In genomic region chr8:61041951-61042350, GRCm38 (mm10) we compare ENCODE assay signal across 8 mouse cellular contexts. TPM values are rescaled to one million over a fixed set of nuclear protein-coding genes. Genes with fewer than 3 reads are reported as not detected.
DNase-seq lines count a peak whose midpoint lies in the region; ATAC-seq and TF ChIP-seq lines count a peak whose summit lies in the region.

No protein-coding gene starts in this region.

- dilution Hi-C loops in CH12.LX (cut with MboI; ENCODE audit: extremely low pct_ligation_motif_present, extremely low pct_unique_long_range_greater_than_20kb, low sequenced_read_pairs): no loop called here

- TF ChIP-seq EP300 in CH12.LX (IDR thresholded peaks at IDR 0.05; ENCODE audit: low read length): no peak

- no peak overlapping the region for H3K27ac ChIP-seq in CH12.LX (ENCODE audit: insufficient read depth, low read depth)
- no peak overlapping the region for H3K27ac ChIP-seq in forebrain, postnatal 0 days (ENCODE audit: low read depth, low read length)
- no peak overlapping the region for H3K27ac ChIP-seq in lung, embryonic 14.5 days (ENCODE audit: low read depth)

- TF ChIP-seq POLR2A in CH12.LX (IDR thresholded peaks at IDR 0.05; ENCODE audit: low read depth, low read length): no peak

- H3K27me3 ChIP-seq in CH12.LX (replicated peaks): no peaks in the 10 kb centered on the region
- no peaks in the 10 kb centered on the region for H3K27me3 ChIP-seq in forebrain, postnatal 0 days (ENCODE audit: insufficient read depth, low read length)
- H3K27me3 ChIP-seq in lung, embryonic 14.5 days (ENCODE audit: insufficient read depth, low read length): no peaks in the 10 kb centered on the region

- ATAC-seq in forebrain, postnatal 0 days: peak; percentile 69; the same call in 1 of the 2 replicates
- no peak for ATAC-seq in lung, embryonic 14.5 days (ENCODE audit: insufficient read depth)

- H3K9ac ChIP-seq in CH12.LX (ENCODE audit: insufficient read depth, low read depth): no peak overlapping the region
- H3K9ac ChIP-seq in forebrain, postnatal 0 days: no peak overlapping the region
- H3K9ac ChIP-seq in lung, embryonic 14.5 days: no peak overlapping the region

- peak; percentile 51 to 86; a peak in 3 of 4 replicates for TF ChIP-seq CTCF in CH12.LX (conservative IDR thresholded peaks at IDR 0.05 in 1 of 2, IDR thresholded peaks at IDR 0.05 in 1 of 2; ENCODE audit: low read depth in 2 of 2, low read length in 2 of 2)
- peak; percentile 84 for TF ChIP-seq CTCF in forebrain, postnatal 0 days (IDR thresholded peaks at IDR 0.05; ENCODE audit: low read depth)
- TF ChIP-seq CTCF in lung, embryonic 14.5 days (IDR thresholded peaks at IDR 0.05; ENCODE audit: low read depth): peak; percentile 79

- peaks cover 0 to 17% of the 10 kb centered on the region in 2 experiments for H3K36me3 ChIP-seq in CH12.LX (replicated peaks in 1 of 2; ENCODE audit: control insufficient read depth in 1 of 2, insufficient read depth in 1 of 2, low read length in 1 of 2)
- H3K36me3 ChIP-seq in forebrain, postnatal 0 days (ENCODE audit: insufficient read depth): no peaks in the 10 kb centered on the region; the same call in 1 of the 2 replicates
- H3K36me3 ChIP-seq in lung, embryonic 14.5 days (ENCODE audit: insufficient read depth): 0 out of 2 replicates have a peak, but pooled peaks cover 5% of the 10 kb centered on the region

- TF ChIP-seq RAD21 in CH12.LX (IDR thresholded peaks at IDR 0.05; ENCODE audit: low read depth, low read length): peak; percentile 80

- H3K9me3 ChIP-seq in CH12.LX (replicated peaks; ENCODE audit: low read length): no peaks in the 10 kb centered on the region
- no peaks in the 10 kb centered on the region for H3K9me3 ChIP-seq in forebrain, postnatal 0 days (ENCODE audit: low read length)
- no peaks in the 10 kb centered on the region for H3K9me3 ChIP-seq in lung, embryonic 14.5 days (ENCODE audit: low read depth, low read length)

- no peak overlapping the region for H3K4me2 ChIP-seq in CH12.LX (ENCODE audit: insufficient read depth, low read depth, poor library complexity, severe bottlenecking)
- H3K4me2 ChIP-seq in forebrain, postnatal 0 days (ENCODE audit: low read depth): no peak overlapping the region
- no peak overlapping the region for H3K4me2 ChIP-seq in lung, embryonic 14.5 days

- no peak overlapping the region for H3K4me3 ChIP-seq in CH12.LX (replicated peaks in 1 of 3; ENCODE audit: low read depth in 2 of 3, low read length in 2 of 3, poor library complexity in 1 of 3)
- H3K4me3 ChIP-seq in forebrain, postnatal 0 days (ENCODE audit: low read depth, low read length): no peak overlapping the region
- no peak overlapping the region for H3K4me3 ChIP-seq in lung, embryonic 14.5 days (ENCODE audit: low read depth, low read length)

- H3K4me1 ChIP-seq in CH12.LX (ENCODE audit: control insufficient read depth in 1 of 2, insufficient read depth in 2 of 2): no peaks in the 10 kb centered on the region
- no peaks in the 10 kb centered on the region for H3K4me1 ChIP-seq in forebrain, postnatal 0 days (ENCODE audit: insufficient read depth)
- H3K4me1 ChIP-seq in lung, embryonic 14.5 days (ENCODE audit: insufficient read depth): no peaks in the 10 kb centered on the region

- no peaks in the 10 kb centered on the region for H3K79me2 ChIP-seq in CH12.LX (replicated peaks; ENCODE audit: control insufficient read depth, extremely low read depth, insufficient read depth, poor library complexity, severe bottlenecking)

- in situ Hi-C loops in CH12.LX (cut with MboI; ENCODE audit: low pct_ligation_motif_present, low pct_unique_long_range_greater_than_20kb, low sequenced_read_pairs): no loop called here

- DNase-seq in adrenal gland, adult (ENCODE audit: inconsistent age in 2 of 2, low spot score in 1 of 2): peak; percentile 24 to 75
- no peak for DNase-seq in adrenal gland, adult 8-10 months
- DNase-seq in CH12.LX (ENCODE audit: extremely low read depth): peak; percentile 53
- DNase-seq in c-Kit-positive CD71-positive TER-119-negative erythroid progenitor cells, embryonic 14.5 days (ENCODE audit: low read depth): peak; percentile 63
- DNase-seq in forebrain, postnatal 0 days: peak; percentile 79
- DNase-seq in kidney, postnatal 4 days: peak; percentile 79 to 85
- peak; percentile 84 for DNase-seq in lung, embryonic 14.5 days
- DNase-seq in right cerebral cortex, adult 2 months (ENCODE audit: low spot score in 2 of 2): peak; percentile 76 to 81

TF ChIP-seq in CH12.LX, 34 proteins besides CTCF, POLR2A, EP300 and RAD21:
- no peak for TF ChIP-seq POLR2AphosphoS2 (IDR thresholded peaks at IDR 0.05; ENCODE audit: low read depth, low read length)
- peak; percentile 55; the same call in 1 of the 2 replicates for TF ChIP-seq MYC (IDR thresholded peaks at IDR 0.05; ENCODE audit: low read depth, low read length)
- TF ChIP-seq ETS1 (conservative IDR thresholded peaks at IDR 0.05; ENCODE audit: low read depth, low read length): no peak
- peak; percentile 49 for TF ChIP-seq ZC3H11A (IDR thresholded peaks at IDR 0.05; ENCODE audit: low read depth, low read length)
- no peak for TF ChIP-seq ZNF384 (IDR thresholded peaks at IDR 0.05; ENCODE audit: low read depth, low read length)
- no peak for TF ChIP-seq CHD1 (IDR thresholded peaks at IDR 0.05; ENCODE audit: low read depth, low read length)
- no peak for TF ChIP-seq ZKSCAN1 (IDR thresholded peaks at IDR 0.05; ENCODE audit: borderline replicate concordance, low read depth, low read length)
- no peak for TF ChIP-seq TCF12 (IDR thresholded peaks at IDR 0.05; ENCODE audit: low read depth, low read length)
- no peak for TF ChIP-seq KAT2A (IDR thresholded peaks at IDR 0.05; ENCODE audit: insufficient replicate concordance, low read length)
- no peak for TF ChIP-seq IRF4 (IDR thresholded peaks at IDR 0.05; ENCODE audit: low read depth, low read length)
- no peak for TF ChIP-seq NRF1 (IDR thresholded peaks at IDR 0.05; ENCODE audit: low read depth, low read length)
- TF ChIP-seq SMC3 (IDR thresholded peaks at IDR 0.05; ENCODE audit: low read depth, low read length): peak; percentile 85

RNA-seq across cellular contexts. Expression of gene Nek1, which starts 49.0 kb away (rescaled TPM):
- 10 to 100 TPM; 17.6 to 25.2 (median 23.8) TPM for total RNA-seq in adrenal gland, adult 8-10 months (2022)
- 6.5 and 7.7 TPM in 2 replicates for total RNA-seq in CH12.LX (2012; rRNA removed)
- total RNA-seq in CH12.LX (2014; rRNA removed): 8.2 and 9.2 TPM in 2 replicates
- 9.1 TPM in 2 replicates for polyA plus RNA-seq in CH12.LX (2012; ENCODE audit: insufficient read length, low read depth)
- 18.0 and 18.4 TPM in 2 replicates for total RNA-seq in forebrain, postnatal 0 days (2014; rRNA removed)
- polyA plus RNA-seq in forebrain, postnatal 0 days (2015; fragmentation: Nextera tagmentation; extraction: Ambion mirVana): 11.6 and 19.5 TPM in 2 replicates
- polyA plus RNA-seq in lung, embryonic 14.5 days (2014; fragmentation: Nextera tagmentation; extraction: Ambion mirVana): 19.9 and 20.7 TPM in 2 replicates

RNA-seq across cellular contexts. Expression of gene Clcn3, which starts 58.9 kb away (rescaled TPM):
- 10 to 100 TPM; 50.9 to 68.9 (median 60.7) TPM for total RNA-seq in adrenal gland, adult 8-10 months (2022)
- total RNA-seq in CH12.LX (2012; rRNA removed): 23.3 and 29.2 TPM in 2 replicates
- total RNA-seq in CH12.LX (2014; rRNA removed): 37.3 and 39.3 TPM in 2 replicates
- 18.7 and 21.9 TPM in 2 replicates for polyA plus RNA-seq in CH12.LX (2012; ENCODE audit: insufficient read length, low read depth)
- 98.0 and 109 TPM in 2 replicates for total RNA-seq in forebrain, postnatal 0 days (2014; rRNA removed)
- polyA plus RNA-seq in forebrain, postnatal 0 days (2015; fragmentation: Nextera tagmentation; extraction: Ambion mirVana): 56.0 and 74.4 TPM in 2 replicates
- 17.3 and 17.9 TPM in 2 replicates for polyA plus RNA-seq in lung, embryonic 14.5 days (2014; fragmentation: Nextera tagmentation; extraction: Ambion mirVana)
